Comparison of ENCODE assay signal across 18 mouse cellular contexts in genomic region chr10:83313033-83313432, GRCm38 (mm10).
"Had no signal": no experiment of that assay in that cellular context is flagged by ENCODE, and none has a peak within 500 bp of the region (broad histone marks: within the 10 kb centered on the region; RNA-seq: fewer than 3 reads in every experiment).

No protein-coding gene starts in this region.

- H3K4me2 ChIP-seq: limb, embryonic 13.5 days; liver, embryonic 13.5 days; lung, embryonic 14.5 days; neural tube, embryonic 15.5 days had no signal

- H3K27me3 ChIP-seq: limb, embryonic 13.5 days; liver, embryonic 13.5 days; neural tube, embryonic 15.5 days had no signal

- H3K4me1 ChIP-seq: limb, embryonic 13.5 days; midbrain, embryonic 10.5 days; neural tube, embryonic 15.5 days had no signal

- ATAC-seq: intestine, postnatal 0 days had no signal

- H3K4me3 ChIP-seq: limb, embryonic 13.5 days; liver, embryonic 13.5 days; midbrain, embryonic 10.5 days; myocyte; neural tube, embryonic 15.5 days had no signal

- H3K9ac ChIP-seq: limb, embryonic 13.5 days; liver, embryonic 13.5 days; lung, embryonic 14.5 days; neural tube, embryonic 15.5 days had no signal

- DNase-seq: kidney, adult 8-10 months; kidney, postnatal 25 days; layer of hippocampus, adult 9-11 months; left cerebral cortex, postnatal 4 days; liver, embryonic 13.5 days; lung, embryonic 14.5 days; lung, postnatal 10 days; lung, postnatal 4 days; midbrain, embryonic 14.5 days; right cerebral cortex, adult 18-20 months; right cerebral cortex, postnatal 25 days; thymus, adult 18-20 months; thymus, postnatal 14 days had no signal

- H3K27ac ChIP-seq: limb, embryonic 13.5 days; liver, embryonic 13.5 days; midbrain, embryonic 10.5 days; neural tube, embryonic 15.5 days had no signal

- H3K9me3 ChIP-seq: limb, embryonic 13.5 days; liver, embryonic 13.5 days; neural tube, embryonic 15.5 days had no signal

- H3K36me3 ChIP-seq: limb, embryonic 13.5 days; liver, embryonic 13.5 days; midbrain, embryonic 10.5 days had no signal
